Mouse (Mus musculus) limb, embryonic 15.5 days (tissue): Measurements from ENCODE around the gene Shmt1. TPM values are rescaled to one million over a fixed set of nuclear protein-coding genes. Genes with fewer than 3 reads are reported as not detected.

Experiments
- ATAC-seq: fragments of 200-750 bp; cut with Nextera tagmentation; 2 replicates; pipeline ENCODE4 v1.8.0; 2017; ENCODE audit warnings: low read depth, moderate TSS enrichment; ENCODE audit not compliant: insufficient number of reproducible peaks, low FRiP score, low TSS enrichment
- H3K27ac ChIP-seq: fragments of 300-500 bp; sonication (generic); 2 replicates; pipeline ENCODE4 v1.5.1; 2015; ENCODE audit warnings: moderate library complexity, mild to moderate bottlenecking, inconsistent platforms
- H3K27me3 ChIP-seq: fragments of 300-500 bp; sonication (generic); 2 replicates; pipeline ENCODE4 v1.6.1; 2015; ENCODE audit warnings: inconsistent platforms
- H3K36me3 ChIP-seq: fragments of 300-500 bp; sonication (generic); 2 replicates; pipeline ENCODE4 v1.6.1; 2015; ENCODE audit warnings: inconsistent platforms
- H3K4me1 ChIP-seq: fragments of 300-500 bp; sonication (generic); 2 replicates; pipeline ENCODE4 v1.6.1; 2015; ENCODE audit warnings: inconsistent platforms
- H3K4me2 ChIP-seq: fragments of 300-500 bp; sonication (generic); 2 replicates; pipeline ENCODE4 v1.6.1; 2015; ENCODE audit warnings: mild to moderate bottlenecking, inconsistent platforms
- H3K4me3 ChIP-seq: fragments of 300-500 bp; sonication (generic); 2 replicates; pipeline ENCODE4 v1.5.1; 2015; ENCODE audit warnings: mild to moderate bottlenecking, inconsistent platforms
- H3K9ac ChIP-seq: fragments of 300-500 bp; sonication (generic); 2 replicates; pipeline ENCODE4 v1.6.1; 2015; ENCODE audit warnings: inconsistent platforms
- H3K9me3 ChIP-seq: fragments of 300-500 bp; sonication (generic); 2 replicates; pipeline ENCODE4 v1.6.1; 2016; ENCODE audit warnings: inconsistent platforms
- WGBS: fragments of 180-500 bp; shearing (Covaris S2); methylation state at CpG from one replicate; pipeline ENCODE4 v1.1.7; 2015; 5-methylcytosine and 5-hydroxymethylcytosine counted together
- polyA plus RNA-seq: library from polyadenylated mRNA; unstranded; fragments of >200 nt; fragmentation: Nextera tagmentation; extraction: Ambion mirVana; gene quantifications from 2 replicates; pipeline ENCODE4 v1.2.1, GENCODE M21; 2015

Gene Shmt1
- polyA plus RNA-seq, 1 experiment from 2014 or later = 39.7 TPM

DNA sequence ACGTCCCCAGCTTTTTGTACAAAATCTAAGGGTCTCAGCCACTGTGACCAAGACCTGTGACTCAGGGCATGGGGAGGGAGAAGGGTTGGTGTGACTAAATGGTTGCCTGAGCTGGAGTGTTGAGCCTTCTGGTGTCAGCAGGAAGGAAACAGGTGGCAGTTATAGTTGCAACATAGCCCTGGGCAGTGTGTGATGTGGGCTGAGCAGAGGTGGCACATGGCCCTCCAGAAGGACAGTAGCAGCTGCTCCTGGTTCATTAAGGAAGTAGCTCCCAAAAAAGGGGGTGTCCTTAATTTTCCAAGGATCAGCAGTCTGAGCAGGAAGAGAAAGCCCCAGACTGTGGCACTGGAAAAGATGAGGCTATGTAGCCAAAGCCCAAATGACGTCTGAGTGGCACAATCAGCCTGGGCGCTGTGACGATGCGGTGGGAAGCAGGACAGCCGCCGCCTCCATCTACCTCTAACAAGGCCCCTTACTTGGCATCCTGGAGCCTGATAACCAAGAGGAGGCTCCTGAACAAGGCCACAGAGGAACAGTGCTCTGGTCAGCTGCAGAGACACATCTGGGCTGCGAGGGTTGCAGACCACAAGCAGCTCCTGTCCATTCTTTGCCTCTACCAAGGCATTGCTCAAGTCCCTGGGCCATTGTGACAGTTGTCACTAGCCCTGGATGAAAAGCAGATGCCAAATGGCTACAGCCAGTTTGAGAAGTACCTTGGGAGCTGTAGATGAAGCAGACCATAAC is 27.2 kb downstream of the Shmt1 start:
- Histone ChIP-seq H3K36me3 (peaks cover 69% of the 10 kb centered on the region), H3K4me3 (no peak overlapping the region), H3K27ac (no peak overlapping the region), H3K4me1 (peaks cover 33% of the 10 kb centered on the region), H3K27me3 (no peaks in the 10 kb centered on the region), H3K9me3 (no peaks in the 10 kb centered on the region), H3K9ac (no peak overlapping the region), H3K4me2 (no peak overlapping the region)
- 0 out of 2 replicates have a peak, but pooled peaks have one; percentile 14 for ATAC-seq
- WGBS = 87% methylated on average over 8 of the region's 8 CpGs

DNA sequence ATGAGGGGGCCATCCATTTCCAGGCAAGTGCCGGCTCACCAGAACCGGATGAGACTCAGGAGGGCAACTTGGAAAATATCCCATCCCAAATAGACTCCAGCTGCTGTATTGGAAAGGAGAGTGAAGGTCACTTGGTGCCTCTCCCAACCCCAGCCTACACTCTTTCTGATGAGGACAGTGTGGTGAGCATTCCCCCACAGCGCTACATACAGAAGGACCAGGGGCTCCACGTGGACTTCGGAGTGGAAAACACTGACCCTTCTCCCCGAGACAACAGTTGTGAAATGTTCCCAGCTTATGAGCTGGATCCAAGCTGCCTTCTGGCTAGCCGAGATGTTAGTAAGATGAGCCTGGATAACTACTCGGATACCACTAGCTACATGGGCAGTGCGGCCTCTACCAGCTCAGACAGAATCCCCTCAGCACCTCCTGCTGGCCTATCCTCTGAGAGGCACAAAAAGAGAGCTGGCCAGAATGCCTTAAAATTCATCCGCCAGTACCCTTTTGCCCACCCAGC is 31.8 kb downstream of the Shmt1 start:
- Histone ChIP-seq H3K4me3 (0 out of 2 replicates have a peak overlapping the region, but pooled peaks have one; percentile 16), H3K36me3 (peaks cover 33% of the 10 kb centered on the region), H3K9me3 (no peaks in the 10 kb centered on the region), H3K4me1 (peaks cover 67% of the 10 kb centered on the region), H3K4me2 (peak overlapping the region; percentile 37), H3K27ac (no peak overlapping the region), H3K27me3 (no peaks in the 10 kb centered on the region), H3K9ac (no peak overlapping the region)
- WGBS = 85% methylated on average over 10 of the region's 10 CpGs
- no peak for ATAC-seq

DNA sequence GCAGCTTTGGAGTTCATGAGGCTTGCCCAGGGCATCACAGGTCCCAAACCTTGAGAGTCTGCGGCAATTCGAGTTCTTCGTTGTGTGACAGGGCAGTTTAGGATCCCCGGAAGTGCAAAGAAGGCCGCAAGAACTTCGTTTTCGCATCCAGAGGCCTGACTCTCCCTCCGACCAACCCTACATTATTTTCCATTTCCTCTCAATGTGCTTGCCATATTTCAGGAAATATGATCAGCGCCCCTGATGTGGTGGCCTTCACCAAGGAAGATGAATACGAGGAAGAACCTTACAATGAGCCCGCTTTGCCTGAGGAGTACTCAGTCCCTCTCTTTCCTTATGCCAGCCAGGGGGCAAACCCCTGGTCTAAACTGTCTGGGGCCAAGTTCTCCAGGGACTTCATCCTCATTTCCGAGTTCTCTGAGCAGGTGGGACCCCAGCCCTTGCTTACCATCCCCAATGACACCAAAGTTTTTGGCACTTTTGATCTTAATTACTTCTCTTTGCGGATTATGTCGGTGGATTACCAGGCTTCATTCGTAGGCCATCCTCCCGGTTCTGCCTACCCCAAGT is 33.6 kb downstream of the Shmt1 start:
- Histone ChIP-seq H3K27ac (peak overlapping the region; percentile 90), H3K9ac (peak overlapping the region; percentile 78), H3K4me3 (peak overlapping the region; percentile 92), H3K4me1 (peaks cover 67% of the 10 kb centered on the region), H3K36me3 (peaks cover 22% of the 10 kb centered on the region), H3K4me2 (peak overlapping the region; percentile 73), H3K9me3 (no peaks in the 10 kb centered on the region), H3K27me3 (no peaks in the 10 kb centered on the region)
- WGBS = 25% methylated on average over 16 of the region's 16 CpGs
- ATAC-seq = no peak

DNA sequence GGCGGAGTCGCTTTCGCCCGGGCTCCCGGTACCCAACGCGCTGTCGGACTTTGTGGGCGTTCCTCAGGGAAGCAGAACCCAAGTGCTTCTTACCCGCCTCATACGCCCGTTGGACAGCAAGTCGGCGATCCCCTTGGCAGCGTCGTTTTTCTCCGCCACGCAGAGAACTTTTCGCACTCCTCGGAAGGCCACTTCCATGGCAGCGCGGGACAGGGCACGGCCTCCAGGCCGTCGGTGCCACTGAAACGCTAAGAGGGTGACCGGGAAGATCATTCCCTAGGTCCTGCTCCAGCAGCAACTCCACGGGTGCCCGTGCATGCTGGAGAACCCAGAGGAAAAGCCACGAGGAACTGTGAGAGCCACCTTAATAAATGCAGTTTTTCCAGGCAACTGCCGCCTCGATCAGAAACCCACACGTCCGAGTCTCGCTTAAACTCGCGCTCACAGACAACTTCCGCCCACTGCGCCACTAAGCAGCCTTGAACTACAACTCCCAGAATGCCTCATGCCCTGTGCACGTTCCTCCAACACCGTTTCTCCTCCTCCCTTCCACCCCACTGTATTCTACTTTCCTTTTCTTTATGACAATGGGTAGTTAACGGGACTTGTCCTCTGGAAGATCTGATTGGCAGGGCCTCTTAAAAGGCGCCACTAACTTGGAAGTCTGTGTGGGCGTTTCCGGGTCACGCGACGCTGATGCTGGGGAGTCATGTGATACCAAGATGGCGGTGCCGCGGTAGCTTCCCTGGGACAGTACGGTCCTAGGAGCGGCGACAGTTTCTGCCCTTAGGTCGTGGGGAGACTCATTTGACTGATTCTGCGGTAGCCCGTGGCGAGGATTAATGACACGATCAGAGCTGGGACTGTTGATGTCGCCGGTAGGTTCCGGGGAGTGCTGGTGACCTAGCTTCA is 34.4 kb downstream of the Shmt1 start, which contains the start of the genes Top3a and Smcr8:
TSS of gene Top3a (minus strand) at position 537 of the 912 bp plus-strand sequence.
TSS of gene Smcr8 (plus strand) at position 696 of the 912 bp plus-strand sequence.
- H3K4me2 ChIP-seq = peak within 1 kb of the TSS; percentile 73
- no peaks in the 10 kb centered on the region for H3K27me3 ChIP-seq
- H3K36me3 ChIP-seq = peaks cover 22% of the 10 kb centered on the region
- no peaks in the 10 kb centered on the region for H3K9me3 ChIP-seq
- peak within 1 kb of the TSS; percentile 92 for H3K4me3 ChIP-seq
- WGBS = under 1% methylated on average over 62 of the region's 62 CpGs
- ATAC-seq = peak; percentile 94
- peaks cover 61% of the 10 kb centered on the region for H3K4me1 ChIP-seq
- peak within 1 kb of the TSS; percentile 90 for H3K27ac ChIP-seq
- peak within 1 kb of the TSS; percentile 78 for H3K9ac ChIP-seq

DNA sequence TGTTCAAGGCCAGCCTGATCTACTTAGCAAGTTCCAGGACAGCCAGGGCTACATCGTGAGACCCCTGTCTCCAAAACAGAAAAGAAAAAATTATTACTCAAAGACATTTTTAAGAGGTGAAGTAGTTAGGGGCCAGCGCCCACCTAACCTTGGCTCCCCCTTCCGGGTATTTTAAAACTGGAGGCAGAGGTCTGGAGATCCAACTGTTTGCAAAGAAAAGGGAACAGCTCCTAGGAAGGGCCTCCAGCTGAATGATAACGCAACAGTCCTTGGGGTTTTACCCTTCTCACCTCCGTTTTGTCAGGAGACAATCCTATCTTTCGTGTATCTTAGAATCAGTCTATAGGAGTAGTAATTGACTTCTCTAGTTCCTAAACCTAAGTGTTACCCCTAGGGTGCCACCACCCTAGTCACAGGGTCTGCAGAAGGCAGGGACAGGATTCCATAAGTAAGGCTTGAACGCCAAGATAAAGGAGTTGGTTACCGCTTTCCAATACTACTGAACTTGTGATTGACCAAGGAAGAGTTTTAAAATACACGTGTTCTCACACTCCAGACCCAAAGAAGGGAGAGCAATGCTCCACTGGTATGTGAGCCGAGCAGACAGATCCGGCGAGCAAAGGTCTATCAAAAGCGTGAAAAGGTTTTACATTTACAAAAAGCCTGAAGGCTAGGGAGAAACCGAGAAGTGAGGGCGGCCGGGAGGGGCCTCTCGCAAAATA is 35.2 kb downstream of the Shmt1 start:
- Histone ChIP-seq H3K36me3 (peaks cover 22% of the 10 kb centered on the region), H3K27ac (peak overlapping the region; percentile 90), H3K4me2 (peak overlapping the region; percentile 73), H3K4me1 (peaks cover 53% of the 10 kb centered on the region), H3K9ac (peak overlapping the region; percentile 78), H3K27me3 (no peaks in the 10 kb centered on the region), H3K9me3 (no peaks in the 10 kb centered on the region), H3K4me3 (peak overlapping the region; percentile 92)
- ATAC-seq = no peak
- 4% methylated on average over 17 of the region's 17 CpGs for WGBS

DNA sequence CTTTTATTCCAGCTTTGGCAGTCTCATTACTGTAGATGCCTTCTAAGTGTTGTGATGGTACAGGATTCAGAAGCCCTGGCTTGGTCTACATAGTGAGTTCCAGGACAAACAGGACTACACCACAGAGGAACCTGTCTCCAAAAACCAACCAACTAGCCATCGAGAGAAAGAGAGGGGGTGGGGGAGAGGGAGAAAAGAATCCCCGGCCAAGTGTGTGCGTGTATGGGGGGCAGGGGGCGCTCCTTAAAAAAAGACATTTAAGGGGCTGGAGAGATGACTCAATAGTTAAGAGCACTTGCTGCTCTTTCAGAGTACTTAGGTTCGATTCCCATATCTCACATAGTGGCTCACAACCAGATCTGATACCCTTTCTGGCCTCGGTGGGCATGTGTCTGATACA is 35.9 kb downstream of the Shmt1 start:
- no peak for ATAC-seq
- Histone ChIP-seq H3K4me3 (peak overlapping the region; percentile 92), H3K4me2 (peak overlapping the region; percentile 73), H3K27ac (no peak overlapping the region), H3K9me3 (no peaks in the 10 kb centered on the region), H3K9ac (peak overlapping the region; percentile 78; the same call in 1 of the 2 replicates), H3K4me1 (peaks cover 46% of the 10 kb centered on the region), H3K27me3 (no peaks in the 10 kb centered on the region), H3K36me3 (peaks cover 19% of the 10 kb centered on the region)
- WGBS = 52% methylated on average over 6 of the region's 6 CpGs

DNA sequence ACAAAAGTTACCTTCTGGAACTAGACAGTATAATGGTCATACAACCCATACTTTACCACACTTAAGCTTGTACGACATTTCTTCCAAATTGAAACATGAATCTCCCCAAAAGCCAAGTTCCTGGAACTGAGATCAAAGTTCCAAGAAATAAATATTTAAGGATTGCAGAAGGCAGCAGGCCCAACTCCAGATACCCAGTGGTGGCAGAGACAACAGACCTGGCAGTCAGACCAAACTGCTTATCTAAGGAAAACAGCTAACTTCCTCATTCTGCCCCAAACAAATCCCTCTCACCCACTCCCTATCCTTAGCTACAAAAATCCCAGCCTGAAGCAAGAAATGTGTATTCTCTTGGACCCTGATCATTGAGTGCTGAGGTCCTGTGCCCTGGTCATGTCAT is 36.7 kb downstream of the Shmt1 start:
- Histone ChIP-seq H3K4me1 (peaks cover 38% of the 10 kb centered on the region), H3K27ac (no peak overlapping the region), H3K9ac (no peak overlapping the region), H3K4me2 (no peak overlapping the region; the same call in 1 of the 2 replicates), H3K36me3 (peaks cover 12% of the 10 kb centered on the region), H3K27me3 (no peaks in the 10 kb centered on the region), H3K4me3 (peak overlapping the region; percentile 92; the same call in 1 of the 2 replicates), H3K9me3 (no peaks in the 10 kb centered on the region)
- 83% methylated on average over 1 of the region's 1 CpGs for WGBS
- no peak for ATAC-seq

DNA sequence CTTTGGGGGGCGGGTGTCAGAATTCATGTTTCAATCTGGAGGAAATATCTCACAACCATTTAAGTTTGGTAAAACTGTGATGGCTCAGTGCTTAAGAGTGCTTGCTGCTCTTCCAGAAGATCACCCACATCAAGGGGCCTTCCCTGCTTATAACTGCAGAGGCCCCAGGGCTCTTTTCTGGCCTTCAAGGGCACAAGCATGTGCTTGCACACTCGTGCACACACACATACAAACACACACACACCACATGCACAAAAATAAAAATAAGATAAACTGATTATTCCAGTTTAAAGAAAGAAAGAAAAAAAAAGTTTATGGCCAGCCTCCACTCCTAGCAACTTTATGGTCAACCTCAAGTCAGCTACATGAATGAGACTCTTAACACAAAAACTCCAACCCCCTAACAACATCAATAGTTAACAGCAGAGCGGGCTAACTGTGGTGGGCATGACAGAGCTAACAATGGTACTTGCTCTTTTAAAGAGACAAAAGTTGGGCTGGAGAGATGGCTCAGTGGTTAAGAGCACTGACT is 37.3 kb downstream of the Shmt1 start:
- H3K9ac ChIP-seq = no peak overlapping the region
- H3K27me3 ChIP-seq = no peaks in the 10 kb centered on the region
- no peak overlapping the region for H3K4me2 ChIP-seq
- no peak overlapping the region for H3K4me3 ChIP-seq
- H3K4me1 ChIP-seq = peaks cover 32% of the 10 kb centered on the region
- peaks cover 7% of the 10 kb centered on the region for H3K36me3 ChIP-seq
- 84% methylated on average over 3 of the region's 3 CpGs for WGBS
- no peak for ATAC-seq
- no peaks in the 10 kb centered on the region for H3K9me3 ChIP-seq
- no peak overlapping the region for H3K27ac ChIP-seq

DNA sequence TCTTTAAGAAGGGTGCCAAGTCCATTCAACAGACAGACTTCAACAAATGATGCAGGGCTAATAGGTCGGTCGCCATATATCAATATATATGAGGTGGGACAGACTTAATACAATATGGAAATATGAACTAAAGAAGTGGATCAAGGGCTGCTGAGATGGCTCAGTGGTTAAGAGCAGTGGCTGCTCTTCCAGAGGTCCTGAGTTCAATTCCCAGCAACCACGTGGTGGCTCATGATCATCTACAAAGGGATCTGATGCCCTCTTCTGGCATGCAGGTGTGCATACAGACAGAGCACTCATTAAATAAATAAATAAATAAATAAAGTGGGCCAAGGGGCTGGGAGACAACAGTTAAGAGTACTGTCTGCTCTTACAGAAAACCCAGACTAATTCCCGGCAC is 39.4 kb downstream of the Shmt1 start:
- H3K4me2 ChIP-seq = no peak overlapping the region
- H3K4me3 ChIP-seq = no peak overlapping the region
- H3K9ac ChIP-seq = no peak overlapping the region
- H3K27me3 ChIP-seq = no peaks in the 10 kb centered on the region
- ATAC-seq = no peak
- peaks cover 17% of the 10 kb centered on the region for H3K4me1 ChIP-seq
- no peaks in the 10 kb centered on the region for H3K9me3 ChIP-seq
- H3K27ac ChIP-seq = no peak overlapping the region
- WGBS = 80% methylated on average over 4 of the region's 4 CpGs
- H3K36me3 ChIP-seq = no peaks in the 10 kb centered on the region

DNA sequence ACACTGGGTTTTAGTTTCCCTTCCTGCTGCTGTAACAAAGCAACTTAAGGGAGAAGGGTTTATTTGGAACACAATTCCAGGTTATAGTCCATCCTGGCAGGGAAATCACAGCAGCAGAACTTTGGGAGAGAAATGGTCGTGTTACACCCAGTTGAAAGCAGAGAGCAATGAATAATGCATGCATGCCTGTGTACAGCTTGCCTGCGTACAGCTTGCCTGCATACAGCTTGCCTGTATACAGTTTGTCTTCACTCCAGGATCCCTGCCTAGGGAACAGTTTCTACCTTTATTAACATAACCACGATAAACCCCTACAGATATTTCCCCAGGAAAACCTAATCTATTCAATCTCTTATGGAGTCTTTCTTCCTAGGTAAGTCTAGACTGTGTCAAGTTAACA is 40.7 kb downstream of the Shmt1 start:
- Histone ChIP-seq H3K4me2 (no peak overlapping the region), H3K9me3 (no peaks in the 10 kb centered on the region), H3K4me1 (peaks cover 10% of the 10 kb centered on the region), H3K4me3 (no peak overlapping the region), H3K27me3 (no peaks in the 10 kb centered on the region), H3K9ac (no peak overlapping the region), H3K36me3 (no peaks in the 10 kb centered on the region), H3K27ac (no peak overlapping the region)
- WGBS = 81% methylated on average over 3 of the region's 3 CpGs
- no peak for ATAC-seq

DNA sequence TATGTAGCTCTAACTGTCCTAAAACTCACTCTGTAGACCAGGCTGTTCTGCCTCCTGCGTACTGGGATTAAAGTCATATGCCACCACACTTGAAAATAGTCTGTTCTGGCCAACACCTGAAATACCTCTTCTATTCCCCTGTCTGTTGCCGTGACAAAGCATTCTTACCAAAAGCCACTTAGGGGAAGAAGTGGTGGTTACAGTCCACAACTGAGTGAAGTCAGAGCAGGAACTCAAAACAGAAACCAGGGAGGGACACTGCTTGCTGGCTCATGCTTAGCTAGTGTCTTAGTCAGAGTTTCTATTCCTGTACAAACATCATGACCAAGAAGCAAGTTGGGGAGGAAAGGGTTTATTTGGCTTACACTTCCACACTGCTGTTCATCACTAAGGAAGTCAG is 42.2 kb downstream of the Shmt1 start:
- Histone ChIP-seq H3K4me2 (no peak overlapping the region), H3K27ac (no peak overlapping the region), H3K9ac (no peak overlapping the region), H3K4me1 (no peaks in the 10 kb centered on the region), H3K27me3 (no peaks in the 10 kb centered on the region), H3K36me3 (no peaks in the 10 kb centered on the region; the same call in 1 of the 2 replicates), H3K4me3 (no peak overlapping the region), H3K9me3 (no peaks in the 10 kb centered on the region)
- 84% methylated on average over 2 of the region's 2 CpGs for WGBS
- ATAC-seq = no peak
